Mouse (Mus musculus): ENCODE measurements at regions not wholly inside any gene's neighbourhood (a gene's known extent, or its start where the extent isn't known, plus 50 kb on each side); places are given as distances from the start of the nearest gene placed in this dataset.
"Not testable (repeated sequence)": the region's sequence is repeated elsewhere in the genome, so short reads cannot be mapped to it uniquely, and the experiment has no call there.

- DNase-seq, result no peak
Measured at GRCm38 (mm10) chr17:63712937-63713336, 149.9 kb upstream of the Fer start.

- DNase-seq, result no peak
Measured at GRCm38 (mm10) chr17:63715687-63716086, 147.2 kb upstream of the Fer start.

GRCm38 (mm10) chr17:63716161-63716560 lies 146.7 kb upstream of the Fer start:
- DNase-seq, result no peak

GRCm38 (mm10) chr17:63717051-63717578 lies 145.7 kb upstream of the Fer start:
- DNase-seq, result no peak

GRCm38 (mm10) chr17:63718972-63719715 lies 143.7 kb upstream of the Fer start:
- no peak for DNase-seq

GRCm38 (mm10) chr17:63719771-63720170 lies 143.1 kb upstream of the Fer start:
- no peak for DNase-seq

- DNase-seq, result no peak
Measured at GRCm38 (mm10) chr17:63720883-63721282, 142.0 kb upstream of the Fer start.

GRCm38 (mm10) chr17:63722434-63723004 lies 140.3 kb upstream of the Fer start:
- peak; percentile 32 for DNase-seq

GRCm38 (mm10) chr17:63738206-63738605 lies 124.7 kb upstream of the Fer start:
- DNase-seq, result no peak

- DNase-seq, result no peak
Measured at GRCm38 (mm10) chr17:63739710-63740109, 123.2 kb upstream of the Fer start.

- not testable (repeated sequence) for DNase-seq
Measured at GRCm38 (mm10) chr17:63749257-63749656, 113.6 kb upstream of the Fer start.

GRCm38 (mm10) chr17:63754399-63754798 lies 108.5 kb upstream of the Fer start:
- DNase-seq, result no peak

- DNase-seq, result no peak
Measured at GRCm38 (mm10) chr17:63757896-63758695, 104.8 kb upstream of the Fer start.

GRCm38 (mm10) chr17:63758817-63759404 lies 104.0 kb upstream of the Fer start:
- DNase-seq, result no peak

- no peak for DNase-seq
Measured at GRCm38 (mm10) chr17:63761058-63761457, 101.8 kb upstream of the Fer start.

- no peak for DNase-seq
Measured at GRCm38 (mm10) chr17:63771111-63771510, 91.8 kb upstream of the Fer start.

GRCm38 (mm10) chr17:63784381-63785116 lies 78.3 kb upstream of the Fer start:
- DNase-seq, result no peak

GRCm38 (mm10) chr17:63786444-63786843 lies 76.4 kb upstream of the Fer start:
- DNase-seq, result no peak

GRCm38 (mm10) chr17:63794352-63794751 lies 68.5 kb upstream of the Fer start:
- DNase-seq, result no peak

GRCm38 (mm10) chr17:63798381-63798780 lies 64.5 kb upstream of the Fer start:
- DNase-seq, result no peak

GRCm38 (mm10) chr17:63798961-63799531 lies 63.8 kb upstream of the Fer start:
- DNase-seq, result no peak

GRCm38 (mm10) chr17:63801411-63801810 lies 61.5 kb upstream of the Fer start:
- DNase-seq, result no peak

Data from right cerebral cortex, postnatal 25 days (tissue).